Mouse (Mus musculus) kidney, embryonic 16.5 days (tissue): Measurements from ENCODE around the gene Cnga3. TPM values are rescaled to one million over a fixed set of nuclear protein-coding genes. Genes with fewer than 3 reads are reported as not detected.

Source experiments
- ATAC-seq: fragments of 200-750 bp; cut with Nextera tagmentation; 2 replicates; pipeline ENCODE4 v1.8.0; 2017; ENCODE audit warnings: moderate TSS enrichment; ENCODE audit not compliant: low FRiP score, low TSS enrichment
- H3K27ac ChIP-seq: fragments of 300-500 bp; sonication (generic); 2 replicates; pipeline ENCODE4 v1.5.1; 2014; ENCODE audit warnings: low read length
- H3K27me3 ChIP-seq: fragments of 300-500 bp; sonication (generic); 2 replicates; pipeline ENCODE4 v1.6.1; 2014; ENCODE audit warnings: low read length, control low read depth, mixed read lengths; ENCODE audit not compliant: insufficient read depth
- H3K36me3 ChIP-seq: fragments of 300-500 bp; sonication (generic); 2 replicates; pipeline ENCODE4 v1.6.1; 2014; ENCODE audit warnings: low read length, control low read depth, mixed read lengths; ENCODE audit not compliant: insufficient read depth
- H3K4me1 ChIP-seq: fragments of 300-500 bp; sonication (generic); 2 replicates; pipeline ENCODE4 v1.6.1; 2014; ENCODE audit warnings: low read length, control low read depth, mixed read lengths; ENCODE audit not compliant: insufficient read depth
- H3K4me2 ChIP-seq: fragments of 300-500 bp; sonication (generic); replicated peaks from 2 replicates; pipeline ENCODE4 v1.6.1; 2014; ENCODE audit warnings: low read depth, low read length
- H3K4me3 ChIP-seq: fragments of 300-500 bp; sonication (generic); 2 replicates; pipeline ENCODE4 v1.5.1; 2014; ENCODE audit warnings: mild to moderate bottlenecking, low read length
- H3K9ac ChIP-seq: fragments of 300-500 bp; sonication (generic); replicated peaks from 2 replicates; pipeline ENCODE4 v1.6.1; 2014; ENCODE audit warnings: low read length
- H3K9me3 ChIP-seq: fragments of 300-500 bp; sonication (generic); 2 replicates; pipeline ENCODE4 v1.6.1; 2016; ENCODE audit warnings: low read length, control low read depth
- WGBS: fragments of 180-500 bp; shearing (Covaris S2); extraction: QIAGEN DNeasy Blood & Tissue Kit; methylation state at CpG from one replicate; pipeline ENCODE4 v1.1.7; 2014; 5-methylcytosine and 5-hydroxymethylcytosine counted together
- polyA plus RNA-seq: library from polyadenylated mRNA; unstranded; fragments of >200 nt; fragmentation: Nextera tagmentation; extraction: Ambion mirVana; gene quantifications from 2 replicates; pipeline ENCODE4 v1.2.1, GENCODE M21; 2015

Gene Cnga3
- polyA plus RNA-seq, 1 experiment from 2014 or later, result 0.07 TPM

DNA sequence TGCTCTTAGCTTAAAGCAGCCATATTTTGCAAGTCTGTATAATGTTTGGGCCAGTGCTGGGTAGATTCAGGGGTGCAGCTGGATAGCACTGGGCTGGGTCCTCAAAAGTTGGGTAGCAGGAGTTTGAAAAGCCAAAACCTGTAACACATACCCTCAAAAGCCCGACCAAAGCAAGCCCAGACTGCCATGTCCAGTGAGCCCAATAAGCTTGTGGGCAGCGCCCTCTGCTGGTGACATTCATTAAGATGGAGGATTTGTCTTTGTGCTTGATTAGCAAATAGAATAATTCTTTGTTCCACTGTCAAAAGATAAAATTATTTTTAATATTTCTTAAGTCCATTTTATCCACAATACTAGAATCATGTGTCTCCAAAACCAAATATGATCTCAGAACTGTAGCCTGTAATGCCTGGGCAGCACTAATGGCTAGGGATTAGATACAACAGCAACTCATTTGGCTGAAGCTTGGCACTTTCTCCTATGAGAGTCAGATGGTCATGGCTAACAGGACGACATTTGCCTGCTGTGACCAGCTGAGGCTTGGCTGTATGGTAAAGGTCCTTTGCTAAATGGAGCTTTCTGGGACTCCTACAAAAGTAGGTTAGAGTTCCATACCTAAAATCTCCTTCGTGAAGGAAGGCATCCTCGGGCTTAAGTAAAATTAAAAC, 36.5 kb downstream of the Cnga3 start:
- ATAC-seq, result no peak
- Histone ChIP-seq H3K9me3 (no peaks in the 10 kb centered on the region), H3K27me3 (no peaks in the 10 kb centered on the region), H3K4me1 (no peaks in the 10 kb centered on the region), H3K36me3 (no peaks in the 10 kb centered on the region), H3K9ac (no peak overlapping the region), H3K4me2 (no peak overlapping the region), H3K4me3 (no peak overlapping the region), H3K27ac (no peak overlapping the region)
- 40% methylated on average over 5 of the region's 5 CpGs for WGBS

- Histone ChIP-seq H3K4me2 (no peak overlapping the region), H3K4me3 (no peak overlapping the region), H3K27me3 (no peaks in the 10 kb centered on the region), H3K9ac (no peak overlapping the region), H3K9me3 (no peaks in the 10 kb centered on the region), H3K36me3 (no peaks in the 10 kb centered on the region), H3K27ac (no peak overlapping the region), H3K4me1 (no peaks in the 10 kb centered on the region)
- WGBS, result 96% methylated on average over 2 of the region's 2 CpGs
- ATAC-seq, result no peak
These were observed 44.2 kb downstream of the Cnga3 start for GRCm38 (mm10) chr1:37258443-37258842.

- Histone ChIP-seq H3K9me3 (no peaks in the 10 kb centered on the region), H3K27ac (no peak overlapping the region), H3K4me1 (no peaks in the 10 kb centered on the region), H3K4me2 (no peak overlapping the region), H3K4me3 (no peak overlapping the region), H3K36me3 (no peaks in the 10 kb centered on the region), H3K27me3 (no peaks in the 10 kb centered on the region), H3K9ac (no peak overlapping the region)
- no peak for ATAC-seq
- 4% methylated on average over 7 of the region's 7 CpGs for WGBS
These were observed 58.2 kb downstream of the Cnga3 start for GRCm38 (mm10) chr1:37272464-37272863.

GRCm38 (mm10) chr1:37286556-37286955, 72.3 kb downstream of the Cnga3 start:
- Histone ChIP-seq H3K27me3 (no peaks in the 10 kb centered on the region), H3K4me2 (no peak overlapping the region), H3K4me1 (no peaks in the 10 kb centered on the region), H3K9ac (no peak overlapping the region), H3K9me3 (peaks cover 7% of the 10 kb centered on the region), H3K4me3 (no peak overlapping the region), H3K36me3 (no peaks in the 10 kb centered on the region), H3K27ac (no peak overlapping the region)
- 71% methylated on average over 7 of the region's 7 CpGs for WGBS
- ATAC-seq, result no peak

DNA sequence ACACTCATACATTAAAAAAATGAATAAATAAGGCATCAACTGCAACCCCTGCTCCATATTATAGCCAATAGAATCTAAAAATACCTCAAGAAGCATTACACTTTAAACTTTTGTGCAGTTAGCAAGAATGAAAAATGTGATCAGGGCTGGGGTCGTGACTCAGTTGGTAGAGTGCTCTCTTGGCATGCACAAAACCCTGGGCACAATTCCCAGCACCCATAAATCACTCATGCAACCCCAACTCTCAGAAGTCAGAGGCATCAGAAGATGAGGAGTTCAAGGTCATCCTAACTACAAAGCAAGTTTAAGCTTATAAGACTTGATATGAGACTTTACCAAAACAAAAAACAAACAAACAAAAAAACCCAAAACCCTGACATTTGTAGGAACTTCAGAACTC, 73.5 kb downstream of the Cnga3 start:
- 77% methylated on average over 1 of the region's 1 CpGs for WGBS
- H3K4me2 ChIP-seq, result no peak overlapping the region
- no peak for ATAC-seq

DNA sequence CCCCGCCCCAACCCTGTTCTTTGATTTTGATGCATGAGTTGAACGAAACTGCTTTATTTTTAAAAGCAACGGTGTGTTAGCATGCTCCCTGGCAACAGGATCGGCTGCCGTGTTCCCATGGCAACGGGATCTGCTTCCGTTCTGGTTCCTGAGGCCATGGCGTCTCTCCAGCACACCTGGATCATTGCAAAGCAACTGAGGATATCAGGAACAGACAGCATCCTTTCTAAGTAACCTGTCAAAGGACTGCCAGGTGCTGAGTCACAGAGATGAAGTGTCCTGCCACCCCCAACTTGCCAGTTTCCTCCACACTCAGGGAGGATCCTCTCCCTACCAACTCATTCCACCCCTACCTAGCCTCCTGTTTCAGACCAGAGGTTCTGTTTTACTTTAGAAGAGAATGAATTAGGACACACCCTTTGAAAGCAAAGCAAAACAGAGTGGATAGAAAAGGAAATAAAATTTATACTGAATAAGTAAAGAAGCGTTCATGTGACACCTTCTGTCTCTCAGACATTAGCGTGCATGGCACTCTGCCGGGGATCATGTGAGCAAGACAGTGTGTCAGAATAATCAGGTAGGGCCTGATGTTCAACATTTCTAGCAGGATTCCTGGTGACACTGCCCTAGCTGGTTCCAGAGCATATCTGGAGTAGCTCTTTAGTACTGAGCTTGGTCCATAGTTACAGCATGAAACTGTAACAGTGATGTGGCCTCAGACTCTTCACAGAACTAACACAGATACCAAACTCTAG, 74.1 kb downstream of the Cnga3 start:
- Histone ChIP-seq H3K4me2 (no peak overlapping the region), H3K4me1 (no peaks in the 10 kb centered on the region), H3K4me3 (no peak overlapping the region), H3K27me3 (no peaks in the 10 kb centered on the region), H3K36me3 (no peaks in the 10 kb centered on the region), H3K27ac (no peak overlapping the region), H3K9ac (no peak overlapping the region), H3K9me3 (peaks cover 7% of the 10 kb centered on the region)
- WGBS, result 65% methylated on average over 11 of the region's 11 CpGs
- ATAC-seq, result no peak

More for the DNA sequence above, 73.5 kb downstream of the Cnga3 start:
- H3K4me3 ChIP-seq, result no peak overlapping the region
- peaks cover 7% of the 10 kb centered on the region for H3K9me3 ChIP-seq
- no peaks in the 10 kb centered on the region for H3K27me3 ChIP-seq
- no peak overlapping the region for H3K27ac ChIP-seq
- H3K4me1 ChIP-seq, result no peaks in the 10 kb centered on the region
- H3K36me3 ChIP-seq, result no peaks in the 10 kb centered on the region
- no peak overlapping the region for H3K9ac ChIP-seq

DNA sequence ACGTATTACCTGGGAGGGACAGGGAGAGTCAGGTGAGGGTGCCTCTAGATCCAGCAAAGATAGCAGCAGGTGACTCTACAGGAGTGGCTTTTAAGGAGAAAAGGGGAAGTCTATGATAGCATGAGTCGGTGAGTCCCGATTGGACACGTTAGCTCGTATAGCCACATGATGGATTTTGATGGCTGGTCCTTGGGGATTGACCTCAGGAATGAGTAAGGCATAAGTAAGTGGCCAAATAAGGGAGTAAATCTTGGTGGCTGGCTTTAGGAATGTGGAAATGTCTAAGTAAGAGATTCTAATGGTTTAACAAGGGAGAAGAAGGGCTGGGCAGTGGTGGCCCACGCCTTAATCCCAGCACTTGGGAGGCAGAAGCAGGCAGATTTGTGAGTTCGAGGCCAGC, 74.7 kb downstream of the Cnga3 start:
- no peaks in the 10 kb centered on the region for H3K4me1 ChIP-seq
- H3K9ac ChIP-seq, result no peak overlapping the region
- H3K9me3 ChIP-seq, result peaks cover 2% of the 10 kb centered on the region; the same call in 1 of the 2 replicates
- H3K4me2 ChIP-seq, result no peak overlapping the region
- H3K4me3 ChIP-seq, result no peak overlapping the region
- no peak overlapping the region for H3K27ac ChIP-seq
- WGBS, result 82% methylated on average over 7 of the region's 7 CpGs
- ATAC-seq, result no peak
- no peaks in the 10 kb centered on the region for H3K36me3 ChIP-seq
- no peaks in the 10 kb centered on the region for H3K27me3 ChIP-seq

DNA sequence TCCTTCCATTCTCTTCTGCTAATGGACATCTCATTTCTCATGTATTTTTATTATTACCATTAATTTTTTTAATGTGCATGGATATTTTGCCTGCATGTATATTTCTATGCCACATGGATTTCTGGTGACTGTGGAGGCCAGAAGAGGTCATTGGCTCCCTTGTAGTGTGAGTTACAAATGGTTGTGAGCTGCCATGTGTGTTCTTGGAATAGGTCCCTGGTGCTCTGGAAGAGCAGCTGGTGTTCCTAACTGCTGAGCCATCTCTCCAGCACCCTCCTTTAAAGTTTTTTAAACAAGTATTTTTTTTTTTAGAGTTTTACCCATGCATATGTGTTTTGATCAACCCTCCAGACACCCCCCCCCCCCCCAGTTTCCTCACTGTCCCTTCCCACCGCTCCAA, 82.2 kb downstream of the Cnga3 start:
- no peaks in the 10 kb centered on the region for H3K9me3 ChIP-seq
- no peak for ATAC-seq
- no peaks in the 10 kb centered on the region for H3K36me3 ChIP-seq
- no peak overlapping the region for H3K9ac ChIP-seq
- H3K27me3 ChIP-seq, result no peaks in the 10 kb centered on the region
- 56% methylated on average over 1 of the region's 1 CpGs for WGBS
- no peak overlapping the region for H3K4me2 ChIP-seq
- no peak overlapping the region for H3K4me3 ChIP-seq
- peaks cover 7% of the 10 kb centered on the region for H3K4me1 ChIP-seq
- H3K27ac ChIP-seq, result no peak overlapping the region

DNA sequence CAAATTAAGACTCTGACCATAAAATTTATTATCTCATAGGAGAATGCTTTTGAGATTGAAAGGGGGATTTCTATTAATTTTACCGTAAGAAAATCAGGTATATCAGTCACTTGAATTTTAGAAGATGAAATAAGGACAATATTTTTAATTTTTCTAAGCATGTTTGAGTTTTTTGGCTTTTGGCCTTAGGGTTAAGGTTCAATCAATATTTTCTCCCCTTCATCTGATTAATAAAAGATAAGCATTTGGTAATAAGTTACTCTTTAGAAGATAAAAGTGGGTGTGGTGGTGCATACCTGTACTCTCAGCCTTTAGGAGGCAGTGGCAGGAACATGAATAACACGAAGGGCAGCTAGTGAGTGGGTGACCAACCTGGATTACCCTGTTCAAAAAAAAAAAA, 84.7 kb downstream of the Cnga3 start:
- Histone ChIP-seq H3K27ac (no peak overlapping the region), H3K4me3 (no peak overlapping the region), H3K36me3 (no peaks in the 10 kb centered on the region), H3K27me3 (no peaks in the 10 kb centered on the region), H3K4me2 (no peak overlapping the region), H3K9ac (no peak overlapping the region), H3K4me1 (peaks cover 10% of the 10 kb centered on the region), H3K9me3 (no peaks in the 10 kb centered on the region)
- no peak for ATAC-seq
- 81% methylated on average over 2 of the region's 2 CpGs for WGBS
